Mouse (Mus musculus) lung, postnatal 0 days (tissue): ENCODE data around the gene Ostf1. TPM values are rescaled to one million over a fixed set of nuclear protein-coding genes. Genes with fewer than 3 reads are reported as not detected.

ENCODE experiments used
- ATAC-seq: fragments of 200-750 bp; cut with Nextera tagmentation; 2 replicates; pipeline ENCODE4 v1.8.0; 2017; ENCODE audit warnings: moderate library complexity
- DNase-seq: peaks from one replicate; pipeline ENCODE4 v3.0.0-alpha.2; 2016; ENCODE audit warnings: low spot score
- H3K27ac ChIP-seq: fragments of 300-500 bp; sonication (generic); 2 replicates; pipeline ENCODE4 v1.5.1; 2014; ENCODE audit warnings: antibody characterized with exemption, mild to moderate bottlenecking, low read length, mixed read lengths
- H3K27me3 ChIP-seq: fragments of 300-500 bp; sonication (generic); replicated peaks from 2 replicates; pipeline ENCODE4 v1.6.1; 2014; ENCODE audit warnings: low read length, mixed read lengths; ENCODE audit not compliant: insufficient read depth
- H3K36me3 ChIP-seq: fragments of 300-500 bp; sonication (generic); 2 replicates; pipeline ENCODE4 v1.6.1; 2014; ENCODE audit warnings: low read length, mixed read lengths; ENCODE audit not compliant: insufficient read depth
- H3K4me1 ChIP-seq: fragments of 300-500 bp; sonication (generic); 2 replicates; pipeline ENCODE4 v1.6.1; 2014; ENCODE audit warnings: antibody characterized with exemption, low read depth, low read length, mixed read lengths; ENCODE audit not compliant: insufficient read depth
- H3K4me2 ChIP-seq: fragments of 300-500 bp; sonication (generic); replicated peaks from 2 replicates; pipeline ENCODE4 v1.6.1; 2014; ENCODE audit warnings: low read depth, mild to moderate bottlenecking, low read length, moderate library complexity, mixed read lengths
- H3K4me3 ChIP-seq: fragments of 300-500 bp; sonication (generic); 2 replicates; pipeline ENCODE4 v1.5.1; 2014; ENCODE audit warnings: low read depth, low read length
- H3K9ac ChIP-seq: fragments of 300-500 bp; sonication (generic); replicated peaks from 2 replicates; pipeline ENCODE4 v1.6.1; 2014; ENCODE audit warnings: low read depth, mild to moderate bottlenecking
- H3K9me3 ChIP-seq: fragments of 300-500 bp; sonication (generic); 2 replicates; pipeline ENCODE4 v1.6.1; 2016; ENCODE audit warnings: low read length, mixed read lengths
- CTCF ChIP-seq: IDR thresholded peaks from 2 replicates; pipeline ENCODE4 v1.5.1; 2016; ENCODE audit warnings: antibody characterized with exemption, mild to moderate bottlenecking
- EP300 ChIP-seq: IDR thresholded peaks from 2 replicates; pipeline ENCODE4 v1.6.1; 2016; ENCODE audit warnings: antibody characterized with exemption, mild to moderate bottlenecking, control low read depth
- WGBS: fragments of 180-500 bp; shearing (Covaris S2); extraction: QIAGEN DNeasy Blood & Tissue Kit; methylation state at CpG from one replicate; pipeline ENCODE4 v1.1.7; 2014; 5-methylcytosine and 5-hydroxymethylcytosine counted together
- polyA plus RNA-seq: library from polyadenylated mRNA; unstranded; fragments of >200 nt; fragmentation: Nextera tagmentation; extraction: Ambion mirVana; gene quantifications from 2 replicates; pipeline ENCODE4 v1.2.1, GENCODE M21; 2015

Ostf1 gene
- polyA plus RNA-seq, 1 experiment from 2014 or later, result 248 TPM

DNA sequence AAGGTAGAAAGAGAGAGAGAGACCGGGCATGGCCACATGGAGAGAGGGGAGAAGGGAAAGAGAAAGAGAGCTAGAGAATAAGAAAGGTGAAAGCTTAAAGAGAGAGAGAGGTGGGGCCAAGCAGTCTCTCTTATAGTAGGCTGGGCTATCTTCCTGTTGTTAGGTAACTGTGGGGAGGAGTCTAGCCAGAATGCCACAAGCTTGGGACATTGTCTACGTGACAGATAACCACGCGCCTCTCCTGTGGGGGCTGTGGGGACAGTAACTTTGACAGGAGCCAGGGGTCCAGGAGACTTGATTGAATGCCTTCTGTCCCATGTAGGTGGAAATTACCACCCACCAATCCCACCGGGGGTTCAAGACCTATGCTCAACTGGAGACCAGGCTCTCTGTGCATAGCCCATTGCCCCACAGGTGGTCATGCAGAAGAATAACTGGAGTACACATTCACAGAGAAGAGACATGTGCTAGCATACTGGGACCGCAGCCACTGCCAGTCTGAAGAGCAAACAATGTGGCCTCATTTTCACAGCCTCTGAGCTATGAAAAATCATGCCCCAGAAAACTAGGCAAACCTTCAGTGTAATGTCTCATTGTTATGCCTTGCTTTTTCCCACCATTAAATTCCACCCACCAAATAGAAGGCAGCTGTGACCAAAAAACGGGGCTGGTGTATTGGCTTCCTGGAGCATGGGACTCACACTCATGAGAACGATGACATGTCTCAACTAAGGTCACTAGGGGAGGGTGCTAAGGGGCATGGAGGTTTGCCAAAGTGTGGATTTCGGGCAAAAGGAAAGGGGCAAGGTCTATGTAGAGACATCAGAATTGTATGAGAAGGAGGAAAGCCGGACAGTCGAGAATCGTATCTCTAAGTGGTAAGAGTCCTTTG is 63.4 kb downstream of the Ostf1 start:
- DNase-seq (no peak), ATAC-seq (no peak)

DNA sequence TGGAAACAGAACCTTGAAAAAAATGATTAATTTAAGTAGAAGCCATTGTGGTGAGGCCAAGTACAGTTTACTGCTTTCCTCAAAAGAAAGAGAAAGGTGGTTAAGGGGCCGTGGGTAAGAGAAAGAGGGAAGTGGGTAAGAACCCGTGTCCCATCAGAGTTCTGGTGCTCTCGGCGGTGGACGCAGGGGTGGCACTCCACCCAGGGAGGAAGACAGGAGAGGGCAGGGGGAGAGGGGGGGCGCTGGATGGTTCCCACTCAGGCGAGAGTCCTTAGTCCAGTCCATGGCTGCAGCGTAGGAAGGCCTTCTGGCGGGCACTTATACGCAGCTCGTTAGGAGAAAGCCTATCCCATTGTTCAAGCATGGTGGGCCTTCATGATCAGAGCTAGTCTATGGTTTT is 64.1 kb downstream of the Ostf1 start:
- Histone ChIP-seq H3K27me3 (no peaks in the 10 kb centered on the region), H3K4me1 (no peaks in the 10 kb centered on the region), H3K9ac (no peak overlapping the region), H3K9me3 (no peaks in the 10 kb centered on the region), H3K36me3 (no peaks in the 10 kb centered on the region), H3K4me2 (no peak overlapping the region), H3K27ac (no peak overlapping the region), H3K4me3 (no peak overlapping the region)
- WGBS, result 93% methylated on average over 11 of the region's 11 CpGs
- DNase-seq, result no peak
- no peak for ATAC-seq
- no peak for TF ChIP-seq CTCF
- no peak for TF ChIP-seq EP300

More for the DNA sequence above, 63.4 kb downstream of the Ostf1 start:
- no peak overlapping the region for H3K4me2 ChIP-seq
- H3K4me1 ChIP-seq, result no peaks in the 10 kb centered on the region
- H3K27ac ChIP-seq, result no peak overlapping the region
- no peaks in the 10 kb centered on the region for H3K27me3 ChIP-seq
- H3K36me3 ChIP-seq, result no peaks in the 10 kb centered on the region
- no peak overlapping the region for H3K9ac ChIP-seq
- no peak overlapping the region for H3K4me3 ChIP-seq
- no peak for TF ChIP-seq EP300
- TF ChIP-seq CTCF, result no peak
- WGBS, result 77% methylated on average over 12 of the region's 12 CpGs
- H3K9me3 ChIP-seq, result no peaks in the 10 kb centered on the region

DNA sequence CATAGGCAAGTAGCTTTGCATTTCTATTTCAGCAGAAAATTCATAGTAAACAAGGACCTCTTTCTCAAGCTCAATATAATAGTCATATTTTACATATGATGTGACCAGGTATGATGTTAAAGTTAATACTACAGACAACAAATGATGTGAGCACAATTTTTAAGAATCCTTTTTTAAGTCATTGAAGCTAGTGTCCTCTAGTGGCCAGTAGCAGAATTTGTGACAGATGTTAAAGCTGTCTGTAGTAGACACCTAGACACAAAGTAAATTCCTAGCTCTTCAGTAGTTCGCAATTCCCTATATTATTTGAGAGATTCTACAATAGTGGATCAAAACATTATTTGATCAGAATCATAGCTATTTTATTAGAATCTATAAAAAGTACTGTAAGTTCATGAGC is 73.9 kb downstream of the Ostf1 start:
- no peaks in the 10 kb centered on the region for H3K4me1 ChIP-seq
- no peaks in the 10 kb centered on the region for H3K27me3 ChIP-seq
- H3K4me3 ChIP-seq, result no peak overlapping the region
- no peak overlapping the region for H3K4me2 ChIP-seq
- no peak overlapping the region for H3K9ac ChIP-seq
- peak; percentile 32 for DNase-seq
- TF ChIP-seq EP300 (no peak), CTCF (peak; percentile 76)
- ATAC-seq, result no peak
- H3K9me3 ChIP-seq, result no peaks in the 10 kb centered on the region
- no peak overlapping the region for H3K27ac ChIP-seq
- no peaks in the 10 kb centered on the region for H3K36me3 ChIP-seq
- WGBS, result 80% methylated on average over 1 of the region's 1 CpGs

DNA sequence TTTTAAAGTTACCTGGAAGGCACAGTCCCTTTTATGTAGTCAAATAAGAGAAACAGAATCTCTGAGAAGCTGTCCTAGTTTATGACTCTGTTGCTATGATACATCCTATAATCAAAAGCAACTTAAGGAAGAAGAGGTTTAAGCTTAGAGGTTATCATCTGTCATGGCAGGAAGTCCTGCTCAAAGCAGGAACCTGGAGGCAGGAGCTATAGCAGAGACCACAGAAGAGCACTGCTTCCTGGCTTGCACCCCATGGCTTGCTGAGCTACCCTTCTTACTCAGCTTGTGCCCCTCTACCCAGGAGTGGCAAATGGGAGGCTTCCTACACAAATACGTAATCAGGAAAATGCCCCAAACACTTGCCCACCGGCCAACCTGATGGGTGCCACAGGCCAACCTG is 76.0 kb downstream of the Ostf1 start:
- H3K4me2 ChIP-seq, result no peak overlapping the region
- H3K9me3 ChIP-seq, result no peaks in the 10 kb centered on the region
- TF ChIP-seq EP300 (no peak), CTCF (no peak)
- WGBS, result 80% methylated on average over 2 of the region's 2 CpGs
- no peaks in the 10 kb centered on the region for H3K36me3 ChIP-seq
- no peak for DNase-seq
- H3K4me3 ChIP-seq, result no peak overlapping the region
- no peak overlapping the region for H3K27ac ChIP-seq
- no peak for ATAC-seq
- no peaks in the 10 kb centered on the region for H3K4me1 ChIP-seq
- no peak overlapping the region for H3K9ac ChIP-seq
- H3K27me3 ChIP-seq, result no peaks in the 10 kb centered on the region

- Histone ChIP-seq H3K4me1 (no peaks in the 10 kb centered on the region), H3K9ac (no peak overlapping the region), H3K27me3 (no peaks in the 10 kb centered on the region), H3K36me3 (no peaks in the 10 kb centered on the region), H3K4me2 (no peak overlapping the region), H3K27ac (no peak overlapping the region), H3K4me3 (no peak overlapping the region), H3K9me3 (no peaks in the 10 kb centered on the region)
- TF ChIP-seq EP300 (no peak), CTCF (peak; percentile 82)
- DNase-seq, result peak; percentile 81
- ATAC-seq, result 0 out of 2 replicates have a peak, but pooled peaks have one; percentile 32
- 7% methylated on average over 4 of the region's 4 CpGs for WGBS
Measured at GRCm38 (mm10) chr19:18548668-18549067, 83.0 kb downstream of the Ostf1 start.

Other genes starting within 250 kb of the Ostf1 start
- 5.0 and 7.4 TPM in 2 replicates for gene Nmrk1, start 127 bp upstream of the Ostf1 start, polyA plus RNA-seq
- gene Carnmt1, start 38.9 kb upstream of the Ostf1 start, polyA plus RNA-seq, result 21.1 and 25.1 TPM in 2 replicates
- gene D030056L22Rik, start 81.4 kb upstream of the Ostf1 start, polyA plus RNA-seq, result 18.5 and 19.8 TPM in 2 replicates
- gene Trpm6, start 118.2 kb upstream of the Ostf1 start, polyA plus RNA-seq, result 4.5 and 5.7 TPM in 2 replicates